8 mouse cellular contexts compared by ENCODE assay signal in genomic region chr13:21160657-21161590, GRCm38 (mm10). TPM values are rescaled to one million over a fixed set of nuclear protein-coding genes. Genes with fewer than 3 reads are reported as not detected.
DNase-seq lines count a peak whose midpoint lies in the region; ATAC-seq and TF ChIP-seq lines count a peak whose summit lies in the region.

No protein-coding gene starts in this region.

- no peaks in the 10 kb centered on the region for H3K9me3 ChIP-seq in erythroblast, embryonic 14.5 days (ENCODE audit: control insufficient read depth, low read length)
- no peaks in the 10 kb centered on the region for H3K9me3 ChIP-seq in heart, embryonic 13.5 days
- H3K9me3 ChIP-seq in liver, embryonic 12.5 days (replicated peaks) = no peaks in the 10 kb centered on the region

- no peaks in the 10 kb centered on the region for H3K79me2 ChIP-seq in C2C12 (ENCODE audit: control insufficient read depth, insufficient read depth)

- TF ChIP-seq CTCF in C2C12 (IDR thresholded peaks at IDR 0.05; ENCODE audit: control insufficient read depth, insufficient read depth, insufficient read length) = no peak

- no peak overlapping the region for H3ac ChIP-seq in C2C12 (ENCODE audit: control insufficient read depth, insufficient read length, low read depth)

- WGBS in heart, embryonic 13.5 days = under 1% methylated on average over 32 of the region's 32 CpGs
- under 1% methylated on average over 32 of the region's 32 CpGs for WGBS in liver, embryonic 12.5 days (ENCODE audit: insufficient replicate concordance)

- H3K27ac ChIP-seq in heart, embryonic 13.5 days (replicated peaks) = no peak overlapping the region; the same call in 1 of the 2 replicates
- no peak overlapping the region; the same call in 1 of the 2 replicates for H3K27ac ChIP-seq in liver, embryonic 12.5 days

- peak; percentile 79 for ATAC-seq in heart, embryonic 13.5 days (ENCODE audit: extremely low read depth, insufficient number of reproducible peaks, low FRiP score, low TSS enrichment)
- peak; percentile 81 for ATAC-seq in liver, embryonic 12.5 days

- no peaks in the 10 kb centered on the region for H3K79me3 ChIP-seq in C2C12 (ENCODE audit: low read depth)

- H3K4me2 ChIP-seq in heart, embryonic 13.5 days = peak overlapping the region; percentile 88
- H3K4me2 ChIP-seq in liver, embryonic 12.5 days = peak overlapping the region; percentile 87

- H3K9ac ChIP-seq in heart, embryonic 13.5 days = peak overlapping the region; percentile 81
- H3K9ac ChIP-seq in liver, embryonic 12.5 days = peak overlapping the region; percentile 64

- DNase-seq in brain, embryonic 18.5 days (ENCODE audit: low read depth, low spot score) = peak; percentile 80
- peak; percentile 93 for DNase-seq in kidney, postnatal 10 days
- DNase-seq in naive thymus-derived CD4-positive, alpha-beta T cell, adult 2 months (ENCODE audit: low read depth) = peak; percentile 96
- DNase-seq in splenic B cell, adult 2 months (ENCODE audit: low read depth, low spot score) = peak; percentile 96

- H3K36me3 ChIP-seq in C2C12 (ENCODE audit: control insufficient read depth, insufficient read depth) = no peaks in the 10 kb centered on the region
- H3K36me3 ChIP-seq in erythroblast, embryonic 14.5 days (ENCODE audit: control insufficient read depth) = no peaks in the 10 kb centered on the region
- H3K36me3 ChIP-seq in heart, embryonic 13.5 days = no peaks in the 10 kb centered on the region
- no peaks in the 10 kb centered on the region for H3K36me3 ChIP-seq in liver, embryonic 12.5 days
- H3K36me3 ChIP-seq in splenic B cell, adult 2 months (ENCODE audit: control insufficient read depth, insufficient read depth, low read length, poor library complexity, severe bottlenecking) = no peaks in the 10 kb centered on the region

- H3K27me3 ChIP-seq in C2C12 (ENCODE audit: control insufficient read depth, insufficient read depth, insufficient read length) = no peaks in the 10 kb centered on the region
- H3K27me3 ChIP-seq in erythroblast, embryonic 14.5 days (ENCODE audit: control insufficient read depth) = peaks cover 68% of the 10 kb centered on the region
- H3K27me3 ChIP-seq in heart, embryonic 13.5 days (replicated peaks) = peaks cover 14% of the 10 kb centered on the region; the same call in 1 of the 2 replicates
- peaks cover 47% of the 10 kb centered on the region for H3K27me3 ChIP-seq in liver, embryonic 12.5 days (replicated peaks)
- no peaks in the 10 kb centered on the region for H3K27me3 ChIP-seq in splenic B cell, adult 2 months (ENCODE audit: control insufficient read depth, insufficient read depth, low read length, poor library complexity, severe bottlenecking)

- H3K4me3 ChIP-seq in C2C12 (ENCODE audit: insufficient read depth, poor library complexity, severe bottlenecking) = peak overlapping the region; percentile 48
- peak overlapping the region; percentile 75 for H3K4me3 ChIP-seq in erythroblast, embryonic 14.5 days (replicated peaks)
- peak overlapping the region; percentile 63 for H3K4me3 ChIP-seq in heart, embryonic 13.5 days
- H3K4me3 ChIP-seq in liver, embryonic 12.5 days = peak overlapping the region; percentile 67

- peaks cover 39% of the 10 kb centered on the region for H3K4me1 ChIP-seq in erythroblast, embryonic 14.5 days (ENCODE audit: control insufficient read depth)
- peaks cover 12% of the 10 kb centered on the region; the same call in 1 of the 2 replicates for H3K4me1 ChIP-seq in heart, embryonic 13.5 days
- peaks cover 37% of the 10 kb centered on the region for H3K4me1 ChIP-seq in liver, embryonic 12.5 days

TF ChIP-seq in C2C12, 6 proteins besides CTCF, POLR2A, EP300 and RAD21:
- TF ChIP-seq MYOG (IDR thresholded peaks at IDR 0.05; ENCODE audit: control insufficient read depth, extremely low read depth, insufficient read length) (no peak), CEBPB (IDR thresholded peaks at IDR 0.05; ENCODE audit: low read depth) (no peak), FOSL1 (IDR thresholded peaks at IDR 0.05; ENCODE audit: insufficient read depth, low read length, poor library complexity, severe bottlenecking) (no peak), MAX (IDR thresholded peaks at IDR 0.05) (no peak), MYOD1 (IDR thresholded peaks at IDR 0.05; ENCODE audit: control insufficient read depth, insufficient read length, low read depth) (no peak), USF1 (IDR thresholded peaks at IDR 0.05; ENCODE audit: low read depth) (no peak)

RNA-seq across cellular contexts. Expression of gene Olfr1368, which starts 15.3 kb away (rescaled TPM):
- polyA plus RNA-seq in C2C12 (2012; fragmentation: generic; extraction: Trizol) = not detected
- polyA plus RNA-seq in erythroblast, embryonic 14.5 days (2012) = not detected in 2 replicates
- not detected in 2 replicates for polyA plus RNA-seq in heart, embryonic 13.5 days (2015; fragmentation: Nextera tagmentation; extraction: Ambion mirVana)
- not detected in 2 replicates for polyA plus RNA-seq in liver, embryonic 12.5 days (2016; fragmentation: Nextera tagmentation; extraction: Ambion mirVana)

RNA-seq across cellular contexts. Expression of gene Trim27, which starts 18.3 kb away (rescaled TPM):
- 105 TPM for polyA plus RNA-seq in C2C12 (2012; fragmentation: generic; extraction: Trizol)
- 7.6 and 8.7 TPM in 2 replicates for polyA plus RNA-seq in erythroblast, embryonic 14.5 days (2012)
- polyA plus RNA-seq in heart, embryonic 13.5 days (2015; fragmentation: Nextera tagmentation; extraction: Ambion mirVana) = 80.3 and 83.4 TPM in 2 replicates
- polyA plus RNA-seq in liver, embryonic 12.5 days (2016; fragmentation: Nextera tagmentation; extraction: Ambion mirVana) = 129 and 132 TPM in 2 replicates

RNA-seq across cellular contexts. Expression of gene Olfr263, which starts 31.5 kb away (rescaled TPM):
- polyA plus RNA-seq in C2C12 (2012; fragmentation: generic; extraction: Trizol) = not detected
- polyA plus RNA-seq in erythroblast, embryonic 14.5 days (2012) = not detected in 2 replicates
- polyA plus RNA-seq in heart, embryonic 13.5 days (2015; fragmentation: Nextera tagmentation; extraction: Ambion mirVana) = not detected in 2 replicates
- polyA plus RNA-seq in liver, embryonic 12.5 days (2016; fragmentation: Nextera tagmentation; extraction: Ambion mirVana) = not detected in 2 replicates

RNA-seq across cellular contexts. Expression of gene Olfr1369-ps1, which starts 49.6 kb away (rescaled TPM):
- not detected for polyA plus RNA-seq in C2C12 (2012; fragmentation: generic; extraction: Trizol)
- polyA plus RNA-seq in erythroblast, embryonic 14.5 days (2012) = not detected in 2 replicates
- 0.04 TPM in 1 of 2 replicates, not detected in the other for polyA plus RNA-seq in heart, embryonic 13.5 days (2015; fragmentation: Nextera tagmentation; extraction: Ambion mirVana)
- 0.10 TPM in 2 replicates for polyA plus RNA-seq in liver, embryonic 12.5 days (2016; fragmentation: Nextera tagmentation; extraction: Ambion mirVana)
